Mouse (Mus musculus): ENCODE results near the gene Babam2. TPM values are rescaled to one million over a fixed set of nuclear protein-coding genes. Genes with fewer than 3 reads are reported as not detected.

The Babam2 gene
- total RNA-seq, 1 experiment, result 33.9 TPM

GRCm38 (mm10) chr5:32132971-32133501 is 435.6 kb downstream of the Babam2 start:
- no peak for DNase-seq (ENCODE audit: low read depth, low spot score)
- Histone ChIP-seq H3K9ac (ENCODE audit: insufficient read depth, low read depth, low read length, poor library complexity, severe bottlenecking) (peak overlapping the region; percentile 35; the same call in 1 of the 2 replicates), H3K4me3 (ENCODE audit: insufficient read depth in 1 of 2, low read depth in 1 of 2, low read length in 2 of 2, poor library complexity in 1 of 2, severe bottlenecking in 1 of 2) (peak overlapping the region; percentile 62), H3K27ac (ENCODE audit: insufficient read depth, low read depth, low read length, poor library complexity, severe bottlenecking) (no peak overlapping the region), H3K9me3 (ENCODE audit: control insufficient read depth, insufficient read depth, low read depth, low read length) (no peaks in the 10 kb centered on the region), H3K36me3 (ENCODE audit: control insufficient read depth, insufficient read depth, low read length, poor library complexity, severe bottlenecking) (no peaks in the 10 kb centered on the region), H3K4me1 (ENCODE audit: control insufficient read depth in 2 of 2, insufficient read depth in 2 of 2, low read length in 2 of 2, poor library complexity in 1 of 2) (no peaks in the 10 kb centered on the region)
- in situ Hi-C loops (cut with MboI; ENCODE audit: low sequenced_read_pairs in 2 of 2, unreplicated experiment in 2 of 2), result loop anchor here in 1 of 2 experiments (10.0 kb wide), 1 partner anchor 528 kb away; no protein-coding TSS in a partner anchor
- TF ChIP-seq CHD2 (IDR thresholded peaks at IDR 0.05; ENCODE audit: low read depth, low read length), result no peak
- TF ChIP-seq ZC3H11A (IDR thresholded peaks at IDR 0.05; ENCODE audit: borderline replicate concordance, low read depth, low read length), result no peak
- no peak for TF ChIP-seq ZNF384 (IDR thresholded peaks at IDR 0.05; ENCODE audit: low read depth, low read length)
- TF ChIP-seq MAFK (IDR thresholded peaks at IDR 0.05; ENCODE audit: insufficient read depth, low read depth, low read length), result no peak
- TF ChIP-seq HCFC1 (IDR thresholded peaks at IDR 0.05; ENCODE audit: borderline replicate concordance, insufficient read depth, low read length), result no peak

GRCm38 (mm10) chr5:32133549-32134004 is 436.1 kb downstream of the Babam2 start:
- TF ChIP-seq CHD2 (IDR thresholded peaks at IDR 0.05; ENCODE audit: low read depth, low read length) (no peak), ZNF384 (IDR thresholded peaks at IDR 0.05; ENCODE audit: low read depth, low read length) (peak; percentile 51; the same call in 1 of the 2 replicates)
- Histone ChIP-seq H3K4me3 (ENCODE audit: insufficient read depth in 1 of 2, low read depth in 1 of 2, low read length in 2 of 2, poor library complexity in 1 of 2, severe bottlenecking in 1 of 2) (peak overlapping the region; percentile 62), H3K27ac (ENCODE audit: insufficient read depth, low read depth, low read length, poor library complexity, severe bottlenecking) (no peak overlapping the region), H3K36me3 (ENCODE audit: control insufficient read depth, insufficient read depth, low read length, poor library complexity, severe bottlenecking) (no peaks in the 10 kb centered on the region), H3K9me3 (ENCODE audit: control insufficient read depth, insufficient read depth, low read depth, low read length) (no peaks in the 10 kb centered on the region), H3K9ac (ENCODE audit: insufficient read depth, low read depth, low read length, poor library complexity, severe bottlenecking) (no peak overlapping the region), H3K4me1 (ENCODE audit: control insufficient read depth in 2 of 2, insufficient read depth in 2 of 2, low read length in 2 of 2, poor library complexity in 1 of 2) (no peaks in the 10 kb centered on the region)
- in situ Hi-C loops (cut with MboI; ENCODE audit: low sequenced_read_pairs in 2 of 2, unreplicated experiment in 2 of 2), result loop anchor here in 1 of 2 experiments (10.0 kb wide), 1 partner anchor 529 kb away; no protein-coding TSS in a partner anchor
- no peak for DNase-seq (ENCODE audit: low read depth, low spot score)

- Histone ChIP-seq H3K9me3 (ENCODE audit: control insufficient read depth, insufficient read depth, low read depth, low read length) (no peaks in the 10 kb centered on the region), H3K36me3 (ENCODE audit: control insufficient read depth, insufficient read depth, low read length, poor library complexity, severe bottlenecking) (no peaks in the 10 kb centered on the region), H3K4me1 (ENCODE audit: control insufficient read depth in 2 of 2, insufficient read depth in 2 of 2, low read length in 2 of 2, poor library complexity in 1 of 2) (no peaks in the 10 kb centered on the region), H3K9ac (ENCODE audit: insufficient read depth, low read depth, low read length, poor library complexity, severe bottlenecking) (no peak overlapping the region), H3K4me3 (ENCODE audit: insufficient read depth in 1 of 2, low read depth in 1 of 2, low read length in 2 of 2, poor library complexity in 1 of 2, severe bottlenecking in 1 of 2) (peak overlapping the region in 1 of 2 experiments; percentile 81; a peak in 2 of 4 replicates), H3K27ac (ENCODE audit: insufficient read depth, low read depth, low read length, poor library complexity, severe bottlenecking) (no peak overlapping the region)
- TF ChIP-seq CHD2 (IDR thresholded peaks at IDR 0.05; ENCODE audit: low read depth, low read length) (no peak), HCFC1 (IDR thresholded peaks at IDR 0.05; ENCODE audit: borderline replicate concordance, insufficient read depth, low read length) (no peak), ZNF384 (IDR thresholded peaks at IDR 0.05; ENCODE audit: low read depth, low read length) (no peak), ZC3H11A (IDR thresholded peaks at IDR 0.05; ENCODE audit: borderline replicate concordance, low read depth, low read length) (no peak), MAFK (IDR thresholded peaks at IDR 0.05; ENCODE audit: insufficient read depth, low read depth, low read length) (no peak)
- DNase-seq (ENCODE audit: low read depth, low spot score), result no peak
- in situ Hi-C loops (cut with MboI; ENCODE audit: low sequenced_read_pairs in 2 of 2, unreplicated experiment in 2 of 2), result loop anchor here in 1 of 2 experiments (10.0 kb wide), 1 partner anchor 529 kb away; no protein-coding TSS in a partner anchor
Observed at GRCm38 (mm10) chr5:32134051-32134732, 436.7 kb downstream of the Babam2 start.

Other genes starting within 250 kb of the Babam2 start
- 29.5 and 32.3 TPM in 2 replicates for gene Zfp512, start 245.3 kb upstream of the Babam2 start, total RNA-seq (2012; rRNA removed)
- gene 4930548H24Rik, start 211.9 kb upstream of the Babam2 start, total RNA-seq (2012; rRNA removed), result 2.4 TPM in 2 replicates
- 69.7 and 82.8 TPM in 2 replicates for gene Gpn1, start 202.9 kb upstream of the Babam2 start, total RNA-seq (2012; rRNA removed)
- 26.5 and 30.2 TPM in 2 replicates for gene Slc4a1ap, start 170.7 kb upstream of the Babam2 start, total RNA-seq (2012; rRNA removed)
- gene Supt7l, start 169.9 kb upstream of the Babam2 start, total RNA-seq (2012; rRNA removed), result 22.4 and 24.8 TPM in 2 replicates
- 170 and 172 TPM in 2 replicates for gene Mrpl33, start 100.7 kb upstream of the Babam2 start, total RNA-seq (2012; rRNA removed)
- 2.1 and 2.2 TPM in 2 replicates for gene Rbks, start 57 bp upstream of the Babam2 start, total RNA-seq (2012; rRNA removed)

All from ES-E14 (cell line).